In genomic region chr19:5567534-5568469, GRCm38 (mm10) we compare ENCODE assay signal across 8 mouse cellular contexts. TPM values are rescaled to one million over a fixed set of nuclear protein-coding genes. Genes with fewer than 3 reads are reported as not detected.
DNase-seq lines count a peak whose midpoint lies in the region; ATAC-seq and TF ChIP-seq lines count a peak whose summit lies in the region.

Gene Ap5b1 (plus strand): TSS chr19:5568025.

- H3K36me3 ChIP-seq in ES-Bruce4 (ENCODE audit: control insufficient read depth, insufficient read depth, low read length, poor library complexity, severe bottlenecking) = no peaks in the 10 kb centered on the region
- H3K36me3 ChIP-seq in forebrain, embryonic 14.5 days (ENCODE audit: control insufficient read depth, insufficient read depth, low read length) = no peaks in the 10 kb centered on the region
- peaks cover 20% of the 10 kb centered on the region for H3K36me3 ChIP-seq in neural tube, embryonic 15.5 days

- ATAC-seq in cerebellum, adult (ENCODE audit: insufficient number of reproducible peaks, low FRiP score, low TSS enrichment) = peak; percentile 78
- ATAC-seq in forebrain, embryonic 14.5 days = peak; percentile 90
- ATAC-seq in neural tube, embryonic 15.5 days (ENCODE audit: low FRiP score) = peak; percentile 92

- peak within 1 kb of the TSS; percentile 75 for H3K4me2 ChIP-seq in forebrain, embryonic 14.5 days (ENCODE audit: low read length)
- peak within 1 kb of the TSS; percentile 86 for H3K4me2 ChIP-seq in neural tube, embryonic 15.5 days

- H3K27me3 ChIP-seq in ES-Bruce4 (ENCODE audit: control insufficient read depth, insufficient read depth, low read length, poor library complexity, severe bottlenecking) = no peaks in the 10 kb centered on the region
- H3K27me3 ChIP-seq in forebrain, embryonic 14.5 days (replicated peaks; ENCODE audit: control insufficient read depth, insufficient read depth, low read length) = peaks cover 7% of the 10 kb centered on the region; the same call in 1 of the 2 replicates
- peaks cover 37% of the 10 kb centered on the region for H3K27me3 ChIP-seq in neural tube, embryonic 15.5 days (replicated peaks)

- TF ChIP-seq EP300 in ES-Bruce4 (IDR thresholded peaks at IDR 0.05; ENCODE audit: insufficient read depth, low read depth, low read length) = no peak; the same call in 1 of the 2 replicates

- peak within 1 kb of the TSS; percentile 66 for H3K27ac ChIP-seq in ES-Bruce4 (ENCODE audit: insufficient read depth, low read length)
- peak within 1 kb of the TSS; percentile 68 for H3K27ac ChIP-seq in forebrain, embryonic 14.5 days (ENCODE audit: low read depth, low read length)
- peak within 1 kb of the TSS; percentile 89 for H3K27ac ChIP-seq in neural tube, embryonic 15.5 days (replicated peaks)

- no peak for TF ChIP-seq POLR2A in ES-Bruce4 (IDR thresholded peaks at IDR 0.05; ENCODE audit: insufficient read depth, low read length)

- H3K9ac ChIP-seq in ES-Bruce4 (ENCODE audit: low read depth, poor library complexity, severe bottlenecking) = peak within 1 kb of the TSS; percentile 61
- peak within 1 kb of the TSS; percentile 80 for H3K9ac ChIP-seq in forebrain, embryonic 14.5 days (ENCODE audit: low read length)
- H3K9ac ChIP-seq in neural tube, embryonic 15.5 days (replicated peaks) = peak within 1 kb of the TSS; percentile 78

- H3K9me3 ChIP-seq in ES-Bruce4 (replicated peaks; ENCODE audit: control insufficient read depth, insufficient read depth, low read length, poor library complexity, severe bottlenecking) = no peaks in the 10 kb centered on the region
- no peaks in the 10 kb centered on the region for H3K9me3 ChIP-seq in forebrain, embryonic 14.5 days (replicated peaks; ENCODE audit: control insufficient read depth, low read length)
- H3K9me3 ChIP-seq in neural tube, embryonic 15.5 days (replicated peaks) = no peaks in the 10 kb centered on the region

- intact Hi-C loops in heart, postnatal 14 days (cut with DNase I) = loop anchor here (1.0 to 5.0 kb wide), 2 partner anchors 39 to 159 kb away; partner anchors contain the start of genes Ehbp1l1 and Fam89b

- peak within 1 kb of the TSS; percentile 78 for H3K4me3 ChIP-seq in ES-Bruce4 (ENCODE audit: low read depth, low read length)
- H3K4me3 ChIP-seq in forebrain, embryonic 14.5 days (ENCODE audit: low read depth, low read length) = peak within 1 kb of the TSS; percentile 62
- peak within 1 kb of the TSS; percentile 87 for H3K4me3 ChIP-seq in neural tube, embryonic 15.5 days (replicated peaks)

- under 1% methylated on average over 92 of the region's 102 CpGs for WGBS in forebrain, embryonic 14.5 days
- under 1% methylated on average over 92 of the region's 102 CpGs for WGBS in neural tube, embryonic 15.5 days

- TF ChIP-seq CTCF in ES-Bruce4 (IDR thresholded peaks at IDR 0.05; ENCODE audit: low read depth, low read length) = peak; percentile 87

- peak; percentile 91 for DNase-seq in forebrain, embryonic 14.5 days (ENCODE audit: low spot score)
- peak; percentile 94 to 95 for DNase-seq in heart, postnatal 14 days
- peak; percentile 89 for DNase-seq in layer of hippocampus, adult 11-12 months (ENCODE audit: low spot score)
- DNase-seq in lung, adult 18-20 months = peak; percentile 91 to 93
- DNase-seq in testis, postnatal 14 days (ENCODE audit: low spot score) = peak; percentile 87

- H3K4me1 ChIP-seq in ES-Bruce4 (ENCODE audit: control insufficient read depth, insufficient read depth, low read length) = no peaks in the 10 kb centered on the region
- H3K4me1 ChIP-seq in forebrain, embryonic 14.5 days (ENCODE audit: control insufficient read depth, insufficient read depth, low read length) = peaks cover 4% of the 10 kb centered on the region; the same call in 1 of the 2 replicates
- H3K4me1 ChIP-seq in neural tube, embryonic 15.5 days = peaks cover 27% of the 10 kb centered on the region

RNA-seq across cellular contexts. Expression of gene Ap5b1, which starts in this region (rescaled TPM):
- polyA plus RNA-seq in ES-Bruce4 (2011; ENCODE audit: insufficient read depth, insufficient read length, low read depth, missing spikeins) = 1.9 TPM in 2 replicates
- polyA plus RNA-seq in forebrain, embryonic 14.5 days (2014; fragmentation: Nextera tagmentation; extraction: Ambion mirVana) = 1.5 and 1.6 TPM in 2 replicates
- 1 to 10 TPM; 2.3 to 3.5 TPM for total RNA-seq in heart, postnatal 14 days (2021)
- 2.7 and 4.7 TPM in 2 replicates for polyA plus RNA-seq in neural tube, embryonic 15.5 days (2015; fragmentation: Nextera tagmentation; extraction: Ambion mirVana)

Comparison
In these comparisons a context has a peak if more than half of its experiments do, and no peak if none do; other contexts are left out.
1. Peak in every context shown above with its lines: DNase-seq, ATAC-seq, H3K4me3 ChIP-seq and H3K27ac ChIP-seq.